Mouse (Mus musculus) spleen, postnatal 14 days (tissue): ENCODE data around the gene Hcfc1r1.

Experiments used
- DNase-seq, 2 experiments: peaks; one replicate each; pipeline ENCODE4 v3.0.0; 2021 to 2022; ENCODE audit warnings: low spot score in 2 of 2

The Hcfc1r1 gene

GRCm38 (mm10) chr17:23673424-23674073 lies at the start of gene Hcfc1r1, which contains the start of gene Thoc6:
TSS of gene Hcfc1r1 (plus strand) at chr17:23673596.
TSS of gene Thoc6 (minus strand) at chr17:23673882.
- peak; percentile 74 for DNase-seq

GRCm38 (mm10) chr17:23627813-23628212 lies 45.6 kb upstream of the Hcfc1r1 start:
- no peak for DNase-seq

- peak; percentile 51 to 71 for DNase-seq
These were observed 43.0 kb upstream of the Hcfc1r1 start for GRCm38 (mm10) chr17:23630195-23631020.

- DNase-seq, result no peak
These were observed 42.2 kb upstream of the Hcfc1r1 start for GRCm38 (mm10) chr17:23631241-23631640.

- DNase-seq, result no peak
These were observed 28.5 kb upstream of the Hcfc1r1 start, which contains the start of gene Mmp25 for GRCm38 (mm10) chr17:23644613-23645495. TSS of gene Mmp25 (minus strand) at chr17:23645277.

GRCm38 (mm10) chr17:23645894-23646293 lies 27.5 kb upstream of the Hcfc1r1 start:
- DNase-seq, result no peak

GRCm38 (mm10) chr17:23651363-23651762 lies 22.0 kb upstream of the Hcfc1r1 start:
- no peak for DNase-seq

- no peak for DNase-seq
These were observed 20.1 kb upstream of the Hcfc1r1 start for GRCm38 (mm10) chr17:23653324-23653723.

- no peak for DNase-seq
These were observed 19.4 kb upstream of the Hcfc1r1 start for GRCm38 (mm10) chr17:23654001-23654400.

GRCm38 (mm10) chr17:23654410-23654809 lies 19.0 kb upstream of the Hcfc1r1 start:
- DNase-seq, result no peak

- DNase-seq, result no peak
These were observed 14.9 kb upstream of the Hcfc1r1 start for GRCm38 (mm10) chr17:23658450-23658849.

GRCm38 (mm10) chr17:23660117-23660875 lies 13.1 kb upstream of the Hcfc1r1 start, which contains the start of gene Bicdl2:
TSS of gene Bicdl2 (plus strand) at chr17:23660506.
- DNase-seq, result no peak

- DNase-seq, result no peak
These were observed 12.6 kb upstream of the Hcfc1r1 start for GRCm38 (mm10) chr17:23660876-23661200.

GRCm38 (mm10) chr17:23661526-23661925 lies 11.9 kb upstream of the Hcfc1r1 start:
- no peak for DNase-seq

GRCm38 (mm10) chr17:23664556-23665021 lies 8.8 kb upstream of the Hcfc1r1 start:
- no peak for DNase-seq

- DNase-seq, result no peak
These were observed 7.9 kb upstream of the Hcfc1r1 start for GRCm38 (mm10) chr17:23665511-23665910.

- DNase-seq, result no peak
These were observed 2.8 kb upstream of the Hcfc1r1 start for GRCm38 (mm10) chr17:23670516-23671074.

- no peak for DNase-seq
These were observed 1.9 kb upstream of the Hcfc1r1 start for GRCm38 (mm10) chr17:23671519-23671918.

GRCm38 (mm10) chr17:23672761-23673160 lies 635 bp upstream of the Hcfc1r1 start:
- no peak for DNase-seq

GRCm38 (mm10) chr17:23674271-23674952 lies 1.0 kb downstream of the Hcfc1r1 start:
- DNase-seq, result no peak
